Mouse (Mus musculus): ENCODE results near the gene Oxct2a. TPM values are rescaled to one million over a fixed set of nuclear protein-coding genes. Genes with fewer than 3 reads are reported as not detected.
A peak's percentile ranks its signal among the peaks of the same experiment; 100 is the strongest.
"Not testable (repeated sequence)": the region's sequence is repeated elsewhere in the genome, so short reads cannot be mapped to it uniquely, and the experiment has no call there.

Oxct2a gene
- polyA plus RNA-seq, 1 experiment from 2014 or later = 0.18 TPM

GRCm38 (mm10) chr4:123342091-123342641 is 18.7 kb upstream of the Oxct2a start:
- no peak overlapping the region for H3K27ac ChIP-seq (ENCODE audit: low read depth, low read length)
- DNase-seq (ENCODE audit: low spot score) (no peak), ATAC-seq (replicated peaks; ENCODE audit: low FRiP score) (peak; percentile 2; the same call in 1 of the 2 replicates)
- H3K9me3 ChIP-seq (ENCODE audit: control insufficient read depth, low read length) = no peaks in the 10 kb centered on the region
- 4% methylated on average over 43 of the region's 43 CpGs for WGBS
- 0 out of 2 replicates have a peak overlapping the region, but pooled peaks have one; percentile 12 for H3K9ac ChIP-seq (ENCODE audit: low read depth, low read length)
- peak overlapping the region; percentile 67 for H3K4me3 ChIP-seq (ENCODE audit: low read depth, low read length)
- peaks cover 40% of the 10 kb centered on the region for H3K27me3 ChIP-seq (replicated peaks; ENCODE audit: control insufficient read depth, insufficient read depth, low read length)
- peaks cover 8% of the 10 kb centered on the region for H3K4me1 ChIP-seq (replicated peaks; ENCODE audit: control insufficient read depth, insufficient read depth, low read length)
- H3K4me2 ChIP-seq = peak overlapping the region; percentile 97
- H3K36me3 ChIP-seq (ENCODE audit: control insufficient read depth, insufficient read depth, low read length) = no peaks in the 10 kb centered on the region

DNA sequence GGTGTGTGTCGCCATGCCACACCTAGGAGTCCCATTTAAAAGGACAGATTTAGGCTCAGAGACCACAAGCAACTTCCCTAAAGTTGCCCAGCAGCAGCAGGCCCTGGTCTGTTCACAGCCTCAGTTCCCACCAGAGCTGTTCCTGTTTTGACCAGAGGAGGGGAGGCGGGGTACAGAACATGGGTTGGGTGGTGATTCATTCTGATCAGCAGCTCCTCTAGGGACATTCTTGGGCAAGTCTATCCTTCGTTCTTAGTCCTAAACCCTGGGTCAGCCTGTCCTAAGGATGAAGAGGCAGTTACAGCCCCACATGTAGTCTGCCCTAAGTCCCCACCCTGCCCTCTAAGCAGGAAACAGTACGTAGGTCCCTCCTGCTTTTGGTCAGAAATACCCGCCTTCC is 16.8 kb upstream of the Oxct2a start:
- no peak for DNase-seq (ENCODE audit: low spot score)
- WGBS = 56% methylated on average over 5 of the region's 5 CpGs
- H3K27me3 ChIP-seq (replicated peaks; ENCODE audit: control insufficient read depth, insufficient read depth, low read length) = peaks cover 40% of the 10 kb centered on the region

DNA sequence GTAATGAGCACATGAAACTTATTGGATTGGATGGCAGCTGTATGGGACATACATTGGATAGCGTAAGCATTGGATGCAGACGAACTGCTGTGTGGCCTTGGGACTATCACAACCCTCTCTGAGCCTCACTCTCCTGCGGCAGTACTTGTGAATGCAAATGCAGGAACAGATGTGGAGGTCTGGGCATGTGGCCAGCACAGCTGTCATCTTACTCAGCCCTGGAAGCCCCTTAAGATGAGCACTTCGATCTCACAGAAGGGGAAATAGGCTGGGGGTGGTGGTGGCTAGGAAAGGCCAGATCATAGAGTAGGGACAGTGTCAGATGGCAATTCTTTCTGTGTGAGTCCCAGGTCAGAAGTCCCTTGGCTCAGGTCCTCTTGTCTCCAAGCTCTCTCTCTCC is 14.3 kb upstream of the Oxct2a start:
- H3K4me3 ChIP-seq (ENCODE audit: low read depth, low read length) = no peak overlapping the region
- 71% methylated on average over 4 of the region's 4 CpGs for WGBS
- H3K9me3 ChIP-seq (ENCODE audit: control insufficient read depth, low read length) = no peaks in the 10 kb centered on the region
- H3K27ac ChIP-seq (ENCODE audit: low read depth, low read length) = no peak overlapping the region
- DNase-seq (ENCODE audit: low spot score) (no peak), ATAC-seq (replicated peaks; ENCODE audit: low FRiP score) (no peak)
- H3K9ac ChIP-seq (ENCODE audit: low read depth, low read length) = no peak overlapping the region
- peaks cover 3% of the 10 kb centered on the region for H3K4me1 ChIP-seq (replicated peaks; ENCODE audit: control insufficient read depth, insufficient read depth, low read length)
- H3K36me3 ChIP-seq (ENCODE audit: control insufficient read depth, insufficient read depth, low read length) = no peaks in the 10 kb centered on the region
- peaks cover 30% of the 10 kb centered on the region for H3K27me3 ChIP-seq (replicated peaks; ENCODE audit: control insufficient read depth, insufficient read depth, low read length)
- no peak overlapping the region for H3K4me2 ChIP-seq

More for the DNA sequence above, 16.8 kb upstream of the Oxct2a start:
- Histone ChIP-seq H3K4me3 (ENCODE audit: low read depth, low read length) (no peak overlapping the region), H3K4me1 (replicated peaks; ENCODE audit: control insufficient read depth, insufficient read depth, low read length) (peaks cover 8% of the 10 kb centered on the region), H3K27ac (ENCODE audit: low read depth, low read length) (no peak overlapping the region), H3K9me3 (ENCODE audit: control insufficient read depth, low read length) (no peaks in the 10 kb centered on the region), H3K4me2 (no peak overlapping the region), H3K9ac (ENCODE audit: low read depth, low read length) (no peak overlapping the region), H3K36me3 (ENCODE audit: control insufficient read depth, insufficient read depth, low read length) (no peaks in the 10 kb centered on the region)
- no peak for ATAC-seq (replicated peaks; ENCODE audit: low FRiP score)

DNA sequence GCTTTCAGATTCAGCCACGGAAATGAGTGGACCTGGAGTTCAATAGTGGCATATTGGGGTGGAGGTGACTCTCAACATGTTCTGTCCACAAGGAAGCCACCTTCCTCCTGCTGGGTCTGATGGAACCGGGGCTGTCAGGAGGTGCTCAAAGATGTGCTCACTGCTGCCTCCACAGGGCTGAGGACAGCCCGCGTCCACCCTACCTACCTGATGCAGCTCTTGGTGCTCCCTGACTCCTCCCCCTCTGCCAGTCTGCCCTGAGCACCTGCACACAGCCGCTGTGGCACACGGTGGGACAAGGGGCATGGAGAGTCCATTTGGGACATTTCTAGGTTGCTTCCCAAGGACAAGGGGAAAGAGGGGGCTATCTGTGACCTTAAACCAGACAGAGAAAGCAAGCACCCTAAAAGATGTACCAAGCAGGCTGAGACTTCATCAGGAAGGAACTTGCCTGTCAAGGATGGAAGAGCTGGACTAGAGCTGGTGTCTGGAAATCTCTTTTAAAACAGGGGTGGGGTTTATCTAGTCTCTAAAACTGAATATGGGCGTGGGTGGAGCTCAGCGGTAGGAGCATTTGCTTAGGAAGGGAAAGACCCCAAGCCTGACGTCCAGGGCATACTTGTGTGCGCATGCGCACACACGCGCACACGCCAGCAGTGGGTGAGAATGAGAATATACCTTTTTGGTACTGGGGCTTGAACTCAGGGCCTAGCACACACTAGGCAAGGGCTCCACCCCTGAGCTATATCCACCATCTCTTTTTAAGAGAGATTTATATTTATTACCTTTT is 12.6 kb upstream of the Oxct2a start:
- no peak overlapping the region for H3K27ac ChIP-seq (ENCODE audit: low read depth, low read length)
- no peaks in the 10 kb centered on the region for H3K36me3 ChIP-seq (ENCODE audit: control insufficient read depth, insufficient read depth, low read length)
- no peak for DNase-seq (ENCODE audit: low spot score)
- H3K9me3 ChIP-seq (ENCODE audit: control insufficient read depth, low read length) = no peaks in the 10 kb centered on the region
- no peak for ATAC-seq (replicated peaks; ENCODE audit: low FRiP score)
- H3K4me2 ChIP-seq = no peak overlapping the region
- WGBS = 63% methylated on average over 14 of the region's 14 CpGs
- no peak overlapping the region for H3K4me3 ChIP-seq (ENCODE audit: low read depth, low read length)
- H3K4me1 ChIP-seq (replicated peaks; ENCODE audit: control insufficient read depth, insufficient read depth, low read length) = no peaks in the 10 kb centered on the region
- no peak overlapping the region for H3K9ac ChIP-seq (ENCODE audit: low read depth, low read length)
- peaks cover 14% of the 10 kb centered on the region for H3K27me3 ChIP-seq (replicated peaks; ENCODE audit: control insufficient read depth, insufficient read depth, low read length)

GRCm38 (mm10) chr4:123335244-123335643 is 11.8 kb upstream of the Oxct2a start:
- 81% methylated on average over 10 of the region's 10 CpGs for WGBS
- H3K4me2 ChIP-seq; DNase-seq (ENCODE audit: low spot score); H3K9ac ChIP-seq (ENCODE audit: low read depth, low read length); H3K27me3 ChIP-seq (replicated peaks; ENCODE audit: control insufficient read depth, insufficient read depth, low read length); H3K27ac ChIP-seq (ENCODE audit: low read depth, low read length); H3K4me1 ChIP-seq (replicated peaks; ENCODE audit: control insufficient read depth, insufficient read depth, low read length); H3K9me3 ChIP-seq (ENCODE audit: control insufficient read depth, low read length); ATAC-seq (replicated peaks; ENCODE audit: low FRiP score); H3K4me3 ChIP-seq (ENCODE audit: low read depth, low read length); H3K36me3 ChIP-seq (ENCODE audit: control insufficient read depth, insufficient read depth, low read length): not testable (repeated sequence)

- DNase-seq (ENCODE audit: low spot score) (no peak), ATAC-seq (replicated peaks; ENCODE audit: low FRiP score) (no peak)
- Histone ChIP-seq H3K36me3 (ENCODE audit: control insufficient read depth, insufficient read depth, low read length) (no peaks in the 10 kb centered on the region), H3K9ac (ENCODE audit: low read depth, low read length) (no peak overlapping the region), H3K9me3 (ENCODE audit: control insufficient read depth, low read length) (no peaks in the 10 kb centered on the region), H3K4me2 (no peak overlapping the region), H3K27me3 (replicated peaks; ENCODE audit: control insufficient read depth, insufficient read depth, low read length) (peaks cover 3% of the 10 kb centered on the region; the same call in 1 of the 2 replicates), H3K27ac (ENCODE audit: low read depth, low read length) (no peak overlapping the region), H3K4me3 (ENCODE audit: low read depth, low read length) (no peak overlapping the region), H3K4me1 (replicated peaks; ENCODE audit: control insufficient read depth, insufficient read depth, low read length) (no peaks in the 10 kb centered on the region)
- WGBS = 64% methylated on average over 3 of the region's 3 CpGs
These were observed 10.7 kb upstream of the Oxct2a start for GRCm38 (mm10) chr4:123334177-123334576.

DNA sequence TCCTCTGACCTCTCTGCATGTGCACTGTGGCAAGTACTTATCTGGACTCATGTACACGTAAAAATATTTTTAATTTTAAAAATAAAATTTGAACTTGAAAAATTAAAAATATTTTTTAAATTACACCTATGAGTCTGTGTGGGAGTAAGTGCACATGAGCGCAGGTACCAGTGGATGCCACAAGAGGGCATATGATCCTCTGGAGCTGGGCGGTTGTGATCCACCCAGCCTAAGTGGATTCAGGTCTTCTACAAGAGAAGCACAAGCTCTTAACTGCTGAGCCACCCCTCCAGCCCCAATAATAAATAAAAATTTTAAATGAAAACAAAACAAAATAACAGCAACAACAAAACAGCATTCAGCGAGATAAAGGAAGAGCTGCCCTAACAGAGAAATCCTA is 9.7 kb upstream of the Oxct2a start:
- H3K27ac ChIP-seq (ENCODE audit: low read depth, low read length) = no peak overlapping the region
- no peaks in the 10 kb centered on the region for H3K27me3 ChIP-seq (replicated peaks; ENCODE audit: control insufficient read depth, insufficient read depth, low read length)
- no peak overlapping the region for H3K4me3 ChIP-seq (ENCODE audit: low read depth, low read length)
- ATAC-seq (replicated peaks; ENCODE audit: low FRiP score) (no peak), DNase-seq (ENCODE audit: low spot score) (no peak)
- H3K4me2 ChIP-seq = no peak overlapping the region
- H3K4me1 ChIP-seq (replicated peaks; ENCODE audit: control insufficient read depth, insufficient read depth, low read length) = no peaks in the 10 kb centered on the region
- no peaks in the 10 kb centered on the region for H3K36me3 ChIP-seq (ENCODE audit: control insufficient read depth, insufficient read depth, low read length)
- no peaks in the 10 kb centered on the region for H3K9me3 ChIP-seq (ENCODE audit: control insufficient read depth, low read length)
- WGBS = 94% methylated on average over 4 of the region's 4 CpGs
- no peak overlapping the region for H3K9ac ChIP-seq (ENCODE audit: low read depth, low read length)

DNA sequence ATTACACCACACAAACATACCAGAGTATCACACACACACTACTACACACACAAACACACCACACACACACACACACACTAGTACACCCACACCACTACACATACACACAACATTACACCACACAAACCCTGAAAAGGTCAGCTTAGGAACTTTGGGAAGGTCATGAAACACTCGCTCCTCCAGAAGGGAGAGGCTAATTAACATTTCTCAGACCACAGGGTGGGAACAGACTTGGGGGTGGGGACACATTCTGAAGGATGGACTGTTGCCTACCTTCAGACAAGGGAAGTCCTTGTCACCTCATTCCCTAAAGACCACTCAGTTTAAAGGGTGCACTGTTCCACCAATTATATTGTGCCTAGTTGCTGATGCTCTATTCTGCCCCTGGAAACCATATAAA is 8.5 kb upstream of the Oxct2a start:
- not testable (repeated sequence) for H3K27ac ChIP-seq (ENCODE audit: low read depth, low read length); ATAC-seq (replicated peaks; ENCODE audit: low FRiP score); H3K9ac ChIP-seq (ENCODE audit: low read depth, low read length); H3K4me3 ChIP-seq (ENCODE audit: low read depth, low read length); H3K27me3 ChIP-seq (replicated peaks; ENCODE audit: control insufficient read depth, insufficient read depth, low read length); H3K4me2 ChIP-seq; H3K4me1 ChIP-seq (replicated peaks; ENCODE audit: control insufficient read depth, insufficient read depth, low read length); DNase-seq (ENCODE audit: low spot score); H3K9me3 ChIP-seq (ENCODE audit: control insufficient read depth, low read length); H3K36me3 ChIP-seq (ENCODE audit: control insufficient read depth, insufficient read depth, low read length)
- 90% methylated on average over 1 of the region's 1 CpGs for WGBS

- H3K36me3 ChIP-seq (ENCODE audit: control insufficient read depth, insufficient read depth, low read length) = no peaks in the 10 kb centered on the region
- no peaks in the 10 kb centered on the region for H3K27me3 ChIP-seq (replicated peaks; ENCODE audit: control insufficient read depth, insufficient read depth, low read length)
- DNase-seq (ENCODE audit: low spot score) = no peak
- H3K9ac ChIP-seq (ENCODE audit: low read depth, low read length) = no peak overlapping the region
- no peak overlapping the region for H3K4me2 ChIP-seq
- no peak overlapping the region for H3K27ac ChIP-seq (ENCODE audit: low read depth, low read length)
- ATAC-seq (replicated peaks; ENCODE audit: low FRiP score) = no peak
- H3K4me1 ChIP-seq (replicated peaks; ENCODE audit: control insufficient read depth, insufficient read depth, low read length) = no peaks in the 10 kb centered on the region
- no peaks in the 10 kb centered on the region for H3K9me3 ChIP-seq (ENCODE audit: control insufficient read depth, low read length)
- 79% methylated on average over 5 of the region's 5 CpGs for WGBS
- no peak overlapping the region for H3K4me3 ChIP-seq (ENCODE audit: low read depth, low read length)
These were observed 7.9 kb upstream of the Oxct2a start for GRCm38 (mm10) chr4:123331326-123331725.
